Mouse (Mus musculus) MEL (cell line): ENCODE results near the gene Hspa14. TPM values are rescaled to one million over a fixed set of nuclear protein-coding genes. Genes with fewer than 3 reads are reported as not detected.

Experiments
- DNase-seq: peaks from one replicate; pipeline ENCODE4 v3.0.0; 2011; ENCODE audit warnings: low read depth, low spot score
- H3K27ac ChIP-seq: 2 replicates; pipeline ENCODE4 v1.5.1; 2012; ENCODE audit warnings: low read depth, mild to moderate bottlenecking, control low read depth, low read length, moderate library complexity; ENCODE audit not compliant: control insufficient read depth
- H3K27me3 ChIP-seq, 2 experiments: fragments of 150-350 bp in 1 of 2; sonication (generic) in 1 of 2; 2 replicates each; pipeline ENCODE4 v1.6.1; 2012; ENCODE audit warnings: low read length in 2 of 2, mild to moderate bottlenecking in 2 of 2, improper control_type of control experiment in 1 of 2, moderate library complexity in 1 of 2; ENCODE audit not compliant: insufficient read depth in 2 of 2, control insufficient read depth in 1 of 2
- H3K36me3 ChIP-seq, 2 experiments: 2 replicates each; pipeline ENCODE4 v1.6.1; 2012 to 2014; ENCODE audit warnings: low read length in 2 of 2, improper control_type of control experiment in 1 of 2, inconsistent platforms in 1 of 2, mild to moderate bottlenecking in 1 of 2; ENCODE audit not compliant: insufficient read depth in 2 of 2, control insufficient read depth in 1 of 2
- H3K4me1 ChIP-seq, 2 experiments: fragments of 150-350 bp in 1 of 2; sonication (generic) in 1 of 2; 2 replicates each; pipeline ENCODE4 v1.6.1; 2012; ENCODE audit warnings: low read length in 2 of 2, improper control_type of control experiment in 1 of 2, mild to moderate bottlenecking in 1 of 2; ENCODE audit not compliant: insufficient read depth in 2 of 2, control insufficient read depth in 1 of 2
- H3K4me3 ChIP-seq, 2 experiments: fragments of 150-350 bp in 1 of 2; sonication (generic) in 1 of 2; 2 replicates each; pipeline ENCODE4 v1.5.1; 2012; ENCODE audit warnings: low read depth in 2 of 2, low read length in 2 of 2, mild to moderate bottlenecking in 2 of 2, moderate library complexity in 2 of 2, control low read depth in 1 of 2, improper control_type of control experiment in 1 of 2; ENCODE audit not compliant: control insufficient read depth in 1 of 2, insufficient read depth in 1 of 2
- H3K79me2 ChIP-seq: 2 replicates; pipeline ENCODE4 v1.6.1; 2012; ENCODE audit warnings: mild to moderate bottlenecking, low read length, moderate library complexity; ENCODE audit not compliant: control insufficient read depth, poor library complexity, insufficient read depth
- H3K9ac ChIP-seq: 2 replicates; pipeline ENCODE4 v1.6.1; 2012; ENCODE audit warnings: low read depth, mild to moderate bottlenecking, control low read depth, low read length, moderate library complexity; ENCODE audit not compliant: control insufficient read depth, poor library complexity, severe bottlenecking
- H3K9me3 ChIP-seq: fragments of 150-350 bp; sonication (generic); replicated peaks from 2 replicates; pipeline ENCODE4 v1.6.1; 2012; ENCODE audit warnings: mild to moderate bottlenecking, low read length, improper control_type of control experiment, moderate library complexity; ENCODE audit not compliant: insufficient read depth
- CHD2 ChIP-seq: IDR thresholded peaks from 2 replicates; pipeline ENCODE4 v1.6.1; 2011; ENCODE audit warnings: low read length, improper control_type of control experiment
- ELF1 ChIP-seq: IDR thresholded peaks from 2 replicates; pipeline ENCODE4 v1.6.1; 2014; ENCODE audit warnings: low read depth, mild to moderate bottlenecking, inconsistent platforms, low read length, improper control_type of control experiment, moderate library complexity
- EP300 ChIP-seq, 2 experiments: IDR thresholded peaks; 2 replicates each; pipeline ENCODE4 v1.6.1; 2011; ENCODE audit warnings: improper control_type of control experiment in 2 of 2, low read length in 2 of 2, low read depth in 1 of 2, mild to moderate bottlenecking in 1 of 2
- GABPA ChIP-seq: IDR thresholded peaks from 2 replicates; pipeline ENCODE4 v1.6.1; 2012; ENCODE audit warnings: low read depth, mild to moderate bottlenecking, inconsistent platforms, low read length, improper control_type of control experiment, moderate library complexity
- JUND ChIP-seq: IDR thresholded peaks from 2 replicates; pipeline ENCODE4 v1.6.1; 2011; ENCODE audit warnings: low read depth, mild to moderate bottlenecking, improper control_type of control experiment, low read length
- KAT2A ChIP-seq: conservative IDR thresholded peaks from 2 replicates; pipeline ENCODE4 v1.6.1; 2012; ENCODE audit warnings: low read depth, low read length, improper control_type of control experiment, inconsistent platforms
- MAFK ChIP-seq: IDR thresholded peaks from 2 replicates; pipeline ENCODE4 v1.6.1; 2011; ENCODE audit warnings: low read depth, mild to moderate bottlenecking, low read length, improper control_type of control experiment, borderline replicate concordance
- MAX ChIP-seq: IDR thresholded peaks from 2 replicates; pipeline ENCODE4 v1.6.1; 2011; ENCODE audit warnings: low read length, improper control_type of control experiment
- MAZ ChIP-seq: IDR thresholded peaks from 2 replicates; pipeline ENCODE4 v1.6.1; 2012; ENCODE audit warnings: low read depth, mild to moderate bottlenecking, inconsistent platforms, low read length, improper control_type of control experiment
- NRF1 ChIP-seq: IDR thresholded peaks from 2 replicates; pipeline ENCODE4 v1.6.1; 2014; ENCODE audit warnings: low read depth, mild to moderate bottlenecking, inconsistent platforms, low read length, improper control_type of control experiment, moderate library complexity; ENCODE audit not compliant: poor library complexity, insufficient read depth, severe bottlenecking
- POLR2A ChIP-seq, 2 experiments: IDR thresholded peaks; 2 replicates each; pipeline ENCODE4 v1.6.1; 2011 to 2012; ENCODE audit warnings: low read length in 2 of 2, mild to moderate bottlenecking in 2 of 2, control low read depth in 1 of 2, improper control_type of control experiment in 1 of 2, low read depth in 1 of 2, moderate library complexity in 1 of 2; ENCODE audit not compliant: control insufficient read depth in 1 of 2, insufficient read depth in 1 of 2, poor library complexity in 1 of 2
- RCOR1 ChIP-seq: IDR thresholded peaks from 2 replicates; pipeline ENCODE4 v1.6.1; 2012; ENCODE audit warnings: low read depth, mild to moderate bottlenecking, inconsistent platforms, low read length, improper control_type of control experiment
- SIN3A ChIP-seq: IDR thresholded peaks from 2 replicates; pipeline ENCODE4 v1.6.1; 2012; ENCODE audit warnings: low read length, improper control_type of control experiment, inconsistent platforms
- TBP ChIP-seq: IDR thresholded peaks from 2 replicates; pipeline ENCODE4 v1.8.0; 2011; ENCODE audit warnings: low read depth, low read length, improper control_type of control experiment
- USF1 ChIP-seq: IDR thresholded peaks from 2 replicates; pipeline ENCODE4 v1.6.1; 2014; ENCODE audit warnings: low read depth, mild to moderate bottlenecking, inconsistent platforms, low read length, improper control_type of control experiment, moderate library complexity
- USF2 ChIP-seq, 2 experiments: IDR thresholded peaks; 2 replicates each; pipeline ENCODE4 v1.6.1; 2011 to 2012; ENCODE audit warnings: improper control_type of control experiment in 2 of 2, low read length in 2 of 2, borderline replicate concordance in 1 of 2, inconsistent platforms in 1 of 2, low read depth in 1 of 2, mild to moderate bottlenecking in 1 of 2; ENCODE audit not compliant: insufficient read depth in 1 of 2
- ZC3H11A ChIP-seq: IDR thresholded peaks from 2 replicates; pipeline ENCODE4 v1.6.1; 2012; ENCODE audit warnings: low read depth, mild to moderate bottlenecking, inconsistent platforms, low read length, improper control_type of control experiment
- ZKSCAN1 ChIP-seq: IDR thresholded peaks from 2 replicates; pipeline ENCODE4 v1.6.1; 2012; ENCODE audit warnings: low read depth, mild to moderate bottlenecking, inconsistent platforms, low read length, improper control_type of control experiment, moderate library complexity
- ZMIZ1 ChIP-seq: IDR thresholded peaks from 2 replicates; pipeline ENCODE4 v1.6.1; 2012; ENCODE audit warnings: low read depth, mild to moderate bottlenecking, inconsistent platforms, low read length, improper control_type of control experiment, moderate library complexity
- ZNF384 ChIP-seq: IDR thresholded peaks from 2 replicates; pipeline ENCODE4 v1.6.1; 2012; ENCODE audit warnings: low read depth, mild to moderate bottlenecking, inconsistent platforms, low read length, improper control_type of control experiment
- polyA plus RNA-seq, 2 experiments: library from polyadenylated mRNA; stranded (reverse) in 1 of 2; unstranded in 1 of 2; fragments of >175 nt in 1 of 2; fragments of >200 nt in 1 of 2; gene quantifications; 2 replicates each; pipeline versions ENCODE4 v1.2.1 to v1.2.4; 2012; ENCODE audit warnings: low replicate concordance in 2 of 2, low read depth in 1 of 2; ENCODE audit not compliant: insufficient read length in 2 of 2, insufficient read depth in 1 of 2, missing spikeins in 1 of 2
- total RNA-seq: library from RNA; depleted of rRNA; stranded (reverse); fragments of 300-350 nt; gene quantifications from 2 replicates; pipeline ENCODE4 v1.2.3, GENCODE M21; 2012

Gene Hspa14
- total and polyA plus RNA-seq, 3 experiments, result 129 to 333 (median 161) TPM

DNA sequence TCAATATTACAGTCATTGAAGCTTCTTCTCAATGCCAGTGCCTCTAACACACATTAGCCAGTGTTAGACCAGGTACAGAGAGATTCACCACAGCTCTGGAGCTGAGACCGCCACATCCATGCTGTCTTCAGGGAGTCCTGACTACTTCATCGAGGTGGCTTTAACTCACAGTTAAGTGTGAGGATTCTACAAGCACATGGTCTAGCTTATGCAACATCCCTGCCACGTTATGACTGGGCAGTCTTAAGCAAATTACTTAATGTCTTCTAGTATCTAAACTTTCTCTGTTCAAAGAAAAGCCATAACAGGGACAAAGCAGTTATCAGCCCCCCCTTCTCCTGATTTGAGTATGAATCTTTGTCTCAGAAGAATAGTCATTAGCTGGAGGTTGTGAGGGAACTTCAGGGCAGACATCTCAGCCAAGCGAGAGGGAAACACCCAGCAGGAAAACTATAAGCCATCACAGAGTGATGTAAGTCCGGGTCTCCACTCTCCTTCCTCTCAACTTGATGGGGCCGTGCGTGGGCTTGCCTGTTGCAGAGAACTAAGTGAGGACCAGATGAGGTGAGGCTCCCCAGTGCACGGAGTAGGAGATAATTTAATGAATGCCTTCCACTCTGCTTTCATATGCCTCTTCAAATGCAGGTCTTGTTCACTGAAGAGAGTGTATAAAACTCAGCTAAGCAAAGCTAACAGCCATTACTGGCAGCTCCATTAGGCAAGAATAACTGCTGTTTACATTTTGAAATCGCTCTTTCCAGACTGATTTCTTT lies 28.9 kb upstream of the Hspa14 start:
- Histone ChIP-seq H3K9ac (no peak overlapping the region), H3K36me3 (peaks cover 0 to 5% of the 10 kb centered on the region in 2 experiments; a peak in 2 of 4 replicates), H3K27ac (no peak overlapping the region), H3K9me3 (no peaks in the 10 kb centered on the region), H3K4me1 (peaks cover 0 to 3% of the 10 kb centered on the region in 2 experiments; a peak in 2 of 4 replicates), H3K27me3 (no peaks in the 10 kb centered on the region), H3K4me3 (no peak overlapping the region), H3K79me2 (no peaks in the 10 kb centered on the region)
- DNase-seq, result no peak
- TF ChIP-seq CHD2 (no peak), USF2 (IDR thresholded peaks at IDR 0.05; ENCODE audit: borderline replicate concordance in 1 of 2, insufficient read depth in 1 of 2, low read depth in 1 of 2, low read length in 2 of 2) (no peak), ELF1 (no peak), JUND (no peak), MAFK (no peak), EP300 (IDR thresholded peaks at IDR 0.05; ENCODE audit: low read depth in 1 of 2, low read length in 2 of 2) (no peak), GABPA (no peak), USF1 (no peak), ZC3H11A (no peak), SIN3A (no peak), MAX (no peak), MAZ (no peak), KAT2A (no peak)

DNA sequence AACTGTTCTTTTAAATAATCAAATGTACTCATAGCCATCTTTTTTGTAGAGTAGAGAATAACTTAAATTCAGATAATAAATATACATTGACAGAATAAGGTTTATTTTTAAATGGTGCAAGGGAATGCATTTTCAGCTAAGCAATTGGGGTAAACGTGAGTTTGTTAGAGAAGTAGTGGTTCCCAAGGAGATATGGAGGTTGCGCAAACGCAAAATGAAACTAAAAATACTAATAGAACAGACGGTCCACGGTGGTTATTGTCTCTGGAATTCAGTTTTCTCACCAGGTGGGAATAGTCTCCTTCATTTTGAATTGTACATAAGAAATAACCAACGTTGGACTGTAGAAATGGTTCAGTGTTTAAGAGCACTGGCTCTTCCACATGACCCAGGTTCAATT lies 13.7 kb upstream of the Hspa14 start:
- Histone ChIP-seq H3K9me3 (no peaks in the 10 kb centered on the region), H3K4me3 (no peak overlapping the region), H3K9ac (no peak overlapping the region), H3K4me1 (no peaks in the 10 kb centered on the region), H3K79me2 (no peaks in the 10 kb centered on the region), H3K36me3 (no peaks in the 10 kb centered on the region), H3K27me3 (no peaks in the 10 kb centered on the region), H3K27ac (no peak overlapping the region)
- DNase-seq, result no peak
- no peak for TF ChIP-seq MAFK
- TF ChIP-seq ZNF384, result no peak
- no peak for TF ChIP-seq ZMIZ1
- TF ChIP-seq ZKSCAN1, result no peak
- TF ChIP-seq TBP, result no peak
- TF ChIP-seq RCOR1, result no peak
- TF ChIP-seq NRF1, result no peak
- TF ChIP-seq POLR2A (IDR thresholded peaks at IDR 0.05; ENCODE audit: control insufficient read depth in 1 of 2, insufficient read depth in 1 of 2, low read depth in 1 of 2, low read length in 2 of 2, poor library complexity in 1 of 2), result no peak
